Mouse (Mus musculus) lung, embryonic 16.5 days (tissue): ENCODE measurements around the gene Ugt1a1. TPM values are rescaled to one million over a fixed set of nuclear protein-coding genes. Genes with fewer than 3 reads are reported as not detected.

Experiments used
- ATAC-seq: fragments of 200-750 bp; cut with Nextera tagmentation; 2 replicates; pipeline ENCODE4 v1.8.0; 2017; ENCODE audit warnings: low read depth, mild to moderate bottlenecking, moderate library complexity
- H3K27ac ChIP-seq: fragments of 300-500 bp; sonication (generic); 2 replicates; pipeline ENCODE4 v1.5.1; 2014; ENCODE audit warnings: mild to moderate bottlenecking, control low read depth, low read length
- H3K27me3 ChIP-seq: fragments of 300-500 bp; sonication (generic); 2 replicates; pipeline ENCODE4 v1.6.1; 2014; ENCODE audit warnings: low read depth, low read length, mixed read lengths; ENCODE audit not compliant: control insufficient read depth, insufficient read depth
- H3K36me3 ChIP-seq: fragments of 300-500 bp; sonication (generic); 2 replicates; pipeline ENCODE4 v1.6.1; 2014; ENCODE audit warnings: low read length; ENCODE audit not compliant: control insufficient read depth, insufficient read depth
- H3K4me1 ChIP-seq: fragments of 300-500 bp; sonication (generic); replicated peaks from 2 replicates; pipeline ENCODE4 v1.6.1; 2014; ENCODE audit warnings: low read length, mixed read lengths; ENCODE audit not compliant: control insufficient read depth, insufficient read depth
- H3K4me2 ChIP-seq: fragments of 300-500 bp; sonication (generic); 2 replicates; pipeline ENCODE4 v1.6.1; 2014; ENCODE audit warnings: low read depth, low read length, control low read depth
- H3K4me3 ChIP-seq: fragments of 300-500 bp; sonication (generic); 2 replicates; pipeline ENCODE4 v1.5.1; 2014; ENCODE audit warnings: mild to moderate bottlenecking, low read length, control low read depth
- H3K9ac ChIP-seq: fragments of 300-500 bp; sonication (generic); 2 replicates; pipeline ENCODE4 v1.6.1; 2014; ENCODE audit warnings: low read length, control low read depth
- H3K9me3 ChIP-seq: fragments of 300-500 bp; sonication (generic); 2 replicates; pipeline ENCODE4 v1.6.1; 2016; ENCODE audit warnings: low read length; ENCODE audit not compliant: control insufficient read depth
- WGBS: fragments of 180-500 bp; shearing (Covaris S2); extraction: QIAGEN DNeasy Blood & Tissue Kit; methylation state at CpG from one replicate; pipeline ENCODE4 v1.1.7; 2014; 5-methylcytosine and 5-hydroxymethylcytosine counted together
- polyA plus RNA-seq: library from polyadenylated mRNA; unstranded; fragments of >200 nt; fragmentation: Nextera tagmentation; extraction: Ambion mirVana; gene quantifications from 2 replicates; pipeline ENCODE4 v1.2.1, GENCODE M21; 2015

Gene Ugt1a1
- polyA plus RNA-seq, 1 experiment from 2014 or later, result not detected

DNA sequence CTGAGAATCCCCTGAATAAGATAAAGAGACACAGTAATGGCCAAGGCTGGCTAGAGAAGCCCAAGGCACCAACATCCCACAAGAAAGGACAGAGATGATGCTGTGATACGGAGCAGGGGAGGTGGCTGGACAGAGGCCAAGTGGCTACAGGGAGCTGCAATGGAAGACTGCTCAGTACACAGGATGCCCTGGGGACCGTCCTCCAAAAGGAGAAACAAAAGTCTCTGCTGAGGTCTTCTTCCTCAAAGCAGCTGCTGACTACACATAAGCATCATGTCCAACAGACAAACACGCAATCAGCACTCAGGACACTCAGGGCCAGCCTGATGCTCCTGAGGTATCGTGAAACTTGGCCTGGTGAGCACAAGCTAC, 53.1 kb downstream of the Ugt1a1 start:
- peaks cover 100% of the 10 kb centered on the region for H3K36me3 ChIP-seq
- no peak for ATAC-seq
- H3K4me1 ChIP-seq, result no peaks in the 10 kb centered on the region
- no peak overlapping the region for H3K9ac ChIP-seq
- H3K27me3 ChIP-seq, result no peaks in the 10 kb centered on the region
- H3K9me3 ChIP-seq, result no peaks in the 10 kb centered on the region
- H3K27ac ChIP-seq, result no peak overlapping the region
- H3K4me3 ChIP-seq, result no peak overlapping the region
- WGBS, result 77% methylated on average over 4 of the region's 4 CpGs
- H3K4me2 ChIP-seq, result no peak overlapping the region

DNA sequence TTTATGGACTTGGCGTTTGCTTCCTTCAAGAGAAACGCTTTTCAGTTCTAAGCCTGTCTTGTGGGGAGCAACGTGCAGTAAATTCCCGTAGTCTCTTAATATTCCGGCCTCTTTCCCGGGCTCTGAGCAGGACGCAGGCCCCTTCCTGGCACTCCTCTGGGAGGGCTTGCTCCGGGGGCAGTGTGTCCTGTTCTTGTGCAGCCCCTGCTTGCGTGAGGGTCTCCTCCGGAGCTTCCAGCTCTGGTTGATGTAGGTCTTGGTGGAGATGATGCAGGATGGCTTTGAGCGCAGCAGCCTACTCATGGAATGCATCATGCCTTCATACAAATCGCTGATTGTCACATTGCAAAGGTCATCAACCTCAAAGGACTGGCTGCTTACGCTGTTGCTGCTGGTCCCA, 54.4 kb downstream of the Ugt1a1 start:
- Histone ChIP-seq H3K4me1 (no peaks in the 10 kb centered on the region), H3K4me3 (no peak overlapping the region), H3K4me2 (no peak overlapping the region), H3K27me3 (no peaks in the 10 kb centered on the region), H3K36me3 (peaks cover 89% of the 10 kb centered on the region), H3K9ac (no peak overlapping the region), H3K27ac (no peak overlapping the region), H3K9me3 (no peaks in the 10 kb centered on the region)
- WGBS, result 88% methylated on average over 13 of the region's 13 CpGs
- no peak for ATAC-seq

DNA sequence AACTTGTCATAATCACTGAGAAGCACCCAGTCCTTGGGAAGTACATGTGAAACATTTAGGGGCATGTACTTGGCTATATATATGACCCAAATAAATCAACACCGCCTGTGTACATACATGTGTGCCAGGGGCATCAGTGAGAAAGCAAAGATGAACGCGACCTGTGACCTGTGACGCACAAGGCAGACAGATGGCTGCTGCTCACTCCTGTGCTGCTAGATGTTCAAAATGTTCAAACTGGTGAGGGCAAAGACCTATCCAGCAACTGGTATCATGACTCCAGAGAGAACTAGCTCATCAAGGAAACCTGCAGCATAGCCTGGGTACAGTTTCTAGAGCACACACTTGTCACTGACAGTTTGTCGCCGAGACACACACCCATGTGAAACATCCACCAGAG, 55.7 kb downstream of the Ugt1a1 start:
- Histone ChIP-seq H3K36me3 (peaks cover 88% of the 10 kb centered on the region), H3K9ac (no peak overlapping the region), H3K9me3 (no peaks in the 10 kb centered on the region), H3K27ac (no peak overlapping the region), H3K4me2 (no peak overlapping the region), H3K4me3 (no peak overlapping the region), H3K4me1 (no peaks in the 10 kb centered on the region), H3K27me3 (no peaks in the 10 kb centered on the region)
- WGBS, result 92% methylated on average over 6 of the region's 6 CpGs
- ATAC-seq, result no peak

DNA sequence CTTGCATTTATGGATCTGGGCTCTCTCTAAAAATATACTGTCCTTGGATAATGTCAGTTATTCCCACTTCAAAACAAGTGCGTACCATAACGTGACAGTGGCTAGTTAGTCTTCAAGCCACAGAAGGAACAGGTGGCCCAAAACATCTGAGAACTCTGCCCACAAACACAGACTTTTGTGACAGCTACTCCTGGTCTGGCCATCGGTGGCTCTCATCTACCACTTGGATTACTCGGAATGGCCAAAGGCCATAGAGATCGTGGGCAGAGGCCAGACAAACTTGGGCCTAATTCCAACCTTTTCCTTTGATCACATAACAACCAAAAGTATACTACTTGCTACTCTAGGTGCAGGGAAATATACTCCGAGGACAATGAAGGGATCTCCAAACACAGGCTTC, 56.3 kb downstream of the Ugt1a1 start:
- no peak overlapping the region for H3K27ac ChIP-seq
- no peak for ATAC-seq
- no peak overlapping the region for H3K4me3 ChIP-seq
- peaks cover 87% of the 10 kb centered on the region for H3K36me3 ChIP-seq
- H3K27me3 ChIP-seq, result no peaks in the 10 kb centered on the region
- no peaks in the 10 kb centered on the region for H3K9me3 ChIP-seq
- H3K4me1 ChIP-seq, result no peaks in the 10 kb centered on the region
- H3K4me2 ChIP-seq, result no peak overlapping the region
- H3K9ac ChIP-seq, result no peak overlapping the region
- WGBS, result 80% methylated on average over 6 of the region's 6 CpGs

Other genes with a start within 250 kb of the Ugt1a1 start
- gene Usp40, start 203.4 kb upstream of the Ugt1a1 start, polyA plus RNA-seq, result 35.4 and 36.3 TPM in 2 replicates
- gene Ugt1a10, start 156.6 kb upstream of the Ugt1a1 start, polyA plus RNA-seq, result not detected in 2 replicates
- gene Ugt1a9, start 141.2 kb upstream of the Ugt1a1 start, polyA plus RNA-seq, result not detected in 2 replicates
- gene Ugt1a8, start 124.1 kb upstream of the Ugt1a1 start, polyA plus RNA-seq, result not detected in 2 replicates
- gene Ugt1a7c, start 116.9 kb upstream of the Ugt1a1 start, polyA plus RNA-seq, result 2.3 TPM in 2 replicates
- 0.43 and 0.94 TPM in 2 replicates for gene Ugt1a6b, start 108.7 kb upstream of the Ugt1a1 start, polyA plus RNA-seq
- gene Ugt1a6a, start 77.2 kb upstream of the Ugt1a1 start, polyA plus RNA-seq, result 3.7 and 3.9 TPM in 2 replicates
- not detected in 2 replicates for gene Ugt1a5, start 45.9 kb upstream of the Ugt1a1 start, polyA plus RNA-seq
- gene Ugt1a2, start 11.4 kb upstream of the Ugt1a1 start, polyA plus RNA-seq, result not detected in 2 replicates
- 4.1 and 6.5 TPM in 2 replicates for gene Dnajb3, start 6.2 kb upstream of the Ugt1a1 start, polyA plus RNA-seq
- gene Mroh2a, start 15.0 kb downstream of the Ugt1a1 start, polyA plus RNA-seq, result 1.0 and 1.7 TPM in 2 replicates
- 184 and 186 TPM in 2 replicates for gene Hjurp, start 65.7 kb downstream of the Ugt1a1 start, polyA plus RNA-seq
- 0.04 TPM in 1 of 2 replicates, not detected in the other for gene Trpm8, start 65.7 kb downstream of the Ugt1a1 start, polyA plus RNA-seq
- gene Spp2, start 195.0 kb downstream of the Ugt1a1 start, polyA plus RNA-seq, result 0.60 and 7.5 TPM in 2 replicates